Mouse (Mus musculus) limb, embryonic 14.5 days (tissue): Measurements from ENCODE around the gene Lef1. TPM values are rescaled to one million over a fixed set of nuclear protein-coding genes. Genes with fewer than 3 reads are reported as not detected.

Experiments used
- ATAC-seq: fragments of 200-750 bp; cut with Nextera tagmentation; 2 replicates; pipeline ENCODE4 v1.8.0; 2017; ENCODE audit warnings: low read depth, moderate number of reproducible peaks, moderate TSS enrichment; ENCODE audit not compliant: low FRiP score
- DNase-seq: peaks from one replicate; pipeline ENCODE4 v3.0.0-alpha.2; 2015; ENCODE audit warnings: low spot score
- H3K27ac ChIP-seq: fragments of 300-500 bp; sonication (generic); replicated peaks from 2 replicates; pipeline ENCODE4 v1.5.1; 2014; ENCODE audit warnings: low read depth, mild to moderate bottlenecking, low read length, moderate library complexity, mixed read lengths
- H3K27me3 ChIP-seq: fragments of 300-500 bp; sonication (generic); 2 replicates; pipeline ENCODE4 v1.6.1; 2014; ENCODE audit warnings: low read length, mixed read lengths; ENCODE audit not compliant: control insufficient read depth, insufficient read depth
- H3K36me3 ChIP-seq: fragments of 300-500 bp; sonication (generic); 2 replicates; pipeline ENCODE4 v1.6.1; 2014; ENCODE audit warnings: mild to moderate bottlenecking, low read length, moderate library complexity, mixed read lengths; ENCODE audit not compliant: control insufficient read depth, insufficient read depth
- H3K4me1 ChIP-seq: fragments of 300-500 bp; sonication (generic); 2 replicates; pipeline ENCODE4 v1.6.1; 2014; ENCODE audit warnings: antibody characterized with exemption, low read length, mixed read lengths; ENCODE audit not compliant: control insufficient read depth, insufficient read depth
- H3K4me2 ChIP-seq: fragments of 300-500 bp; sonication (generic); replicated peaks from 2 replicates; pipeline ENCODE4 v1.6.1; 2014; ENCODE audit warnings: low read depth, mild to moderate bottlenecking, low read length, moderate library complexity; ENCODE audit not compliant: severe bottlenecking
- H3K4me3 ChIP-seq: fragments of 300-500 bp; sonication (generic); replicated peaks from 2 replicates; pipeline ENCODE4 v1.5.1; 2014; ENCODE audit warnings: low read length
- H3K9ac ChIP-seq: fragments of 300-500 bp; sonication (generic); 2 replicates; pipeline ENCODE4 v1.6.1; 2014; ENCODE audit warnings: mild to moderate bottlenecking, low read depth, low read length, moderate library complexity; ENCODE audit not compliant: severe bottlenecking
- H3K9me3 ChIP-seq: fragments of 300-500 bp; sonication (generic); 2 replicates; pipeline ENCODE4 v1.6.1; 2016; ENCODE audit warnings: low read length; ENCODE audit not compliant: control insufficient read depth
- POLR2A ChIP-seq: fragments of 200-500 bp; IDR thresholded peaks from 2 replicates; pipeline ENCODE4 v1.8.0; 2012; ENCODE audit warnings: inconsistent platforms, mild to moderate bottlenecking, moderate library complexity, borderline replicate concordance; ENCODE audit not compliant: insufficient read depth, insufficient read length; ENCODE audit errors: extremely low read depth
- WGBS: fragments of 180-500 bp; shearing (Covaris S2); extraction: QIAGEN DNeasy Blood & Tissue Kit; methylation state at CpG from one replicate; pipeline ENCODE4 v1.1.7; 2014; 5-methylcytosine and 5-hydroxymethylcytosine counted together
- polyA plus RNA-seq, 2 experiments: library from polyadenylated mRNA; depleted of rRNA in 1 of 2; stranded (reverse) in 1 of 2; unstranded in 1 of 2; fragments of >200 nt; fragmentation: Nextera tagmentation in 1 of 2; extraction: Ambion mirVana in 1 of 2; gene quantifications; 2 replicates each; pipeline versions ENCODE4 v1.2.1 to v1.2.3; 2012 to 2014

Lef1 gene
- polyA plus RNA-seq, 2 experiments: 30.8 to 39.9 TPM

DNA sequence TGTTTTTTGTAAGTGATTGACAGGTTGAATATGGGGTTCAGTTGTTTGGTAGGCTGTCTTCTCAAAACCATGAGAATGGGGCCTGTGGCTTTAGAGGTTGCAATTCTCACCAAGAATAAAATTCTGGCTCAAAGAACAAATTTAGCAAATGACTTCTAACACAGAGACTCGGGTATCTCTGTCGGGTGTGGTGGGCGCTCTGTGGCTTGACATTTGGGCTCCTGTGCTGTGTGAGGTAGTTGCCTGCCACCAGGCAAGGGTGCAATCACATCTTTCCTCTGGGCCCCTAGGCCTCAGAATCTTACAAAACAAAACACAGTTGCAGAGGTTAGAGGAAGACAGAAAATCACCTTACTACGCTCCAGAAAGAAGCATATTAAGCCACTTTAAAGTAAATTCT is 43.6 kb downstream of the Lef1 start:
- Histone ChIP-seq H3K4me3 (no peak overlapping the region), H3K27ac (no peak overlapping the region), H3K36me3 (no peaks in the 10 kb centered on the region), H3K27me3 (no peaks in the 10 kb centered on the region), H3K9me3 (no peaks in the 10 kb centered on the region), H3K4me2 (no peak overlapping the region), H3K9ac (no peak overlapping the region), H3K4me1 (peaks cover 8% of the 10 kb centered on the region; the same call in 1 of the 2 replicates)
- DNase-seq (no peak), ATAC-seq (no peak)
- WGBS: 79% methylated on average over 4 of the region's 4 CpGs
- no peak for TF ChIP-seq POLR2A

DNA sequence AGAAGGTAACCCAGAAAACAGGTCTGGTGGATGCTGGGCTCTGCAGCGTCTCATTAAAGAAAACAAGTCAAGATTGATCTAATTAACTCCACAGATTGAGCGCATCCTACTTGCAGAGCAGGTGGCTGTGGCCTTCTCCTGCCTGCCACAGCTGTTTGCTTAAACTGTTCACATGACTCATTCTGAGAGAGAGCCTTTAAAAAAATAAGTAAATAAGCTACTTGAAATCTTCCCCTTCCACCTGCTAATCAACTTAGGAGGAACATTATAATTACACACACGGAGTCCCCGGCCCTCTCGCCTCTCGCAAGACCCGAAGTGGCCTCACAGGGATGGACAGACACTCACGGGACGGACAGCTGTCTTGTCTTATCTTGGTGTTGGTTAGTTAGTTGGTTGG is 44.3 kb downstream of the Lef1 start:
- no peak for TF ChIP-seq POLR2A
- no peak overlapping the region for H3K9ac ChIP-seq
- H3K4me1 ChIP-seq: peaks cover 8% of the 10 kb centered on the region; the same call in 1 of the 2 replicates
- H3K4me3 ChIP-seq: no peak overlapping the region
- H3K27ac ChIP-seq: no peak overlapping the region
- DNase-seq (no peak), ATAC-seq (no peak)
- H3K27me3 ChIP-seq: no peaks in the 10 kb centered on the region
- H3K4me2 ChIP-seq: no peak overlapping the region
- no peaks in the 10 kb centered on the region for H3K36me3 ChIP-seq
- H3K9me3 ChIP-seq: no peaks in the 10 kb centered on the region
- WGBS: 82% methylated on average over 9 of the region's 9 CpGs

DNA sequence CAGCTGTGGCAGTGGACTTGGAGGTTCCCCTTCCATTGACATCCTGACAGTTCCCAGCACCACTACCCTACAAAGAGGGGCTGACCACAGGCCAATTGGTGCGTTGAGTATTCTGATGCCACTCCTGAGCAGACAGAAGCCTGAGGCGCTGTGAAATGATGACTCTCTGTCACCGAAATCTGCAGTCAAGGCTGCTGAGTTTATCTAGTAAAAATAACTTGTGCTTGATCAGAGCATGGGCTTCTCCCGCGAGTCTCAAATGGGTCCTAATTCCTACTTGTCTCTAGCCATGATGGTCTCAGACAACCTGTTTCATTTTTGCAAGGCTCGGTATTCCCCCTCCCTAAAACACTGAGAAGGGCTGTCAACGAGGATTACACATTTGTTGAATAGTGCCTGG is 44.8 kb downstream of the Lef1 start:
- WGBS: 71% methylated on average over 7 of the region's 7 CpGs
- ATAC-seq: no peak

DNA sequence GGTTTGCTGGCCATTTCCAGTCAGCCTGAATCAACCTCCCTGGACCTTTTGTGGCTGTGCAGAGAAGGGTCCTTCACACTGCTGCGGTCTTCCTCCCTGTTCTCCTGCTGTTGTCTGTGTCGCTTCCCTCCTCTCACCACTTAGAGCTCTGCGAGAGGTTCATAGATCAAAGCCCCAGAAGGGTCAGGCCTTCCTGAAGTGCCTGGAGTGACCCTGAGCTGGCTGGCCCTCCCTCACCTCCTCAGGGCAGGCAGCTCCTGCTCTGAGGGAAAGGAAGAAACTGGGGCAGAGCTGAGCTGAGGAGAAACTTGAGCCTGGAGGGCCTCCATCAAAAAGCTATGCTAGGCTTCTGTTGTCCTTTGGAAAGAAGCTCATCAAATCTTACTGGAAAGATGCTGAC is 45.4 kb downstream of the Lef1 start:
- no peak for ATAC-seq
- DNase-seq: no peak
- Histone ChIP-seq H3K27ac (no peak overlapping the region), H3K4me3 (no peak overlapping the region), H3K4me1 (peaks cover 8% of the 10 kb centered on the region; the same call in 1 of the 2 replicates), H3K36me3 (no peaks in the 10 kb centered on the region), H3K9me3 (no peaks in the 10 kb centered on the region), H3K4me2 (no peak overlapping the region), H3K9ac (no peak overlapping the region), H3K27me3 (no peaks in the 10 kb centered on the region)
- TF ChIP-seq POLR2A: no peak
- WGBS: 36% methylated on average over 3 of the region's 3 CpGs

More for the DNA sequence above, 44.8 kb downstream of the Lef1 start:
- H3K4me1 ChIP-seq: peaks cover 8% of the 10 kb centered on the region; the same call in 1 of the 2 replicates
- H3K27ac ChIP-seq: no peak overlapping the region
- no peak overlapping the region for H3K4me3 ChIP-seq
- H3K4me2 ChIP-seq: no peak overlapping the region
- H3K27me3 ChIP-seq: no peaks in the 10 kb centered on the region
- TF ChIP-seq POLR2A: no peak
- no peaks in the 10 kb centered on the region for H3K9me3 ChIP-seq
- no peaks in the 10 kb centered on the region for H3K36me3 ChIP-seq
- H3K9ac ChIP-seq: no peak overlapping the region
- DNase-seq: no peak

DNA sequence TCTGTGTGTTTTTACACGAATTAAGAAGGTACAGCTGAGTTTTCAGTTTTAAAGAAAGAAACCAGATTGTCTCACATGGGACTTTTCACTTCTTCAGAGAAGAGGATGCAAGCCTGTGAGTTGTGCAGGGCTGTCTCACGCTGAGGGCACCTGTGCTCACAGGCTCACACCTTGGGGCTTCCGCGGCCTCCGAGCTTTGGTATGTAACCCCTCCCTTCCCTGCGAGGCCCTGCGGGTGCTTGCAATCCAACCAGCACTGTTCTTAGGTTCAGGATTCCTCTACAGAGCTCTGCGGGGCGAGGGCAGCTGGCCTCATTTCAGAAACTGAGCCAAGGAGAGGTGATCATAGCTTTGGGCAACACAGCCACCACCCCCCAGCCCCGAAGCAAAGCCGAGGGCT is 46.1 kb downstream of the Lef1 start:
- H3K9me3 ChIP-seq: no peaks in the 10 kb centered on the region
- no peak overlapping the region for H3K27ac ChIP-seq
- H3K27me3 ChIP-seq: no peaks in the 10 kb centered on the region
- H3K36me3 ChIP-seq: no peaks in the 10 kb centered on the region
- DNase-seq: no peak
- no peak overlapping the region for H3K9ac ChIP-seq
- WGBS: 19% methylated on average over 11 of the region's 11 CpGs
- peaks cover 8% of the 10 kb centered on the region; the same call in 1 of the 2 replicates for H3K4me1 ChIP-seq
- TF ChIP-seq POLR2A: no peak
- H3K4me3 ChIP-seq: no peak overlapping the region
- H3K4me2 ChIP-seq: no peak overlapping the region
- ATAC-seq: no peak

DNA sequence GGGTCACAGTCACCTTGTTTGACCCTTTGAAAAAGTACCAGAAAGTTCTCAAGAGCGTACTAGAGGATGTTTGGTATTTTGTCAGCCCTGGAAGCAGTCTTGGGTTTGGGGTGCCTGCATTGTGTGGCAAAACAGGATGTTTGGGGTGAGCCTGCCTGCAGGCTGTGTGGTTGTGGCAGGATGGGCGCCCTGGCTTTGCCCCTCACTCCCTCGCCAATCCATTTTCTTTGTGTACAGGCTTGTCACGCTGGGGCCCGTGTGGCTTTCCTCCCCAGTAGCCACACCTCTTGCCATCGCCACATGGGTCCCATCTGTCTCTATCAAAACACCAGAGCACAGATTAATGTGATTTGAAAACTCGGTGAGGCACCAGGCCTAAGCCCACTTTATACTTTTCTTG is 47.2 kb downstream of the Lef1 start:
- H3K27ac ChIP-seq: no peak overlapping the region
- WGBS: 52% methylated on average over 7 of the region's 7 CpGs
- TF ChIP-seq POLR2A: no peak
- H3K4me3 ChIP-seq: no peak overlapping the region
- ATAC-seq (no peak), DNase-seq (no peak)
- no peak overlapping the region for H3K4me2 ChIP-seq
- peaks cover 8% of the 10 kb centered on the region; the same call in 1 of the 2 replicates for H3K4me1 ChIP-seq
- no peak overlapping the region for H3K9ac ChIP-seq
- H3K27me3 ChIP-seq: no peaks in the 10 kb centered on the region
- no peaks in the 10 kb centered on the region for H3K36me3 ChIP-seq
- no peaks in the 10 kb centered on the region for H3K9me3 ChIP-seq
